Mouse (Mus musculus) adrenal gland, postnatal 10 days (tissue): ENCODE measurements around the gene Acvr1. TPM values are rescaled to one million over a fixed set of nuclear protein-coding genes. Genes with fewer than 3 reads are reported as not detected.

Experiments
- DNase-seq: peaks from one replicate; pipeline ENCODE4 v3.0.0; 2021; ENCODE audit warnings: mixed read lengths
- total RNA-seq, 2 experiments: library from RNA; stranded (reverse); gene quantifications; 2 replicates each; pipeline ENCODE4 v1.2.3; 2021

Acvr1 gene
- total RNA-seq, 2 experiments from 2014 or later = 36.2 to 46.4 TPM

DNA sequence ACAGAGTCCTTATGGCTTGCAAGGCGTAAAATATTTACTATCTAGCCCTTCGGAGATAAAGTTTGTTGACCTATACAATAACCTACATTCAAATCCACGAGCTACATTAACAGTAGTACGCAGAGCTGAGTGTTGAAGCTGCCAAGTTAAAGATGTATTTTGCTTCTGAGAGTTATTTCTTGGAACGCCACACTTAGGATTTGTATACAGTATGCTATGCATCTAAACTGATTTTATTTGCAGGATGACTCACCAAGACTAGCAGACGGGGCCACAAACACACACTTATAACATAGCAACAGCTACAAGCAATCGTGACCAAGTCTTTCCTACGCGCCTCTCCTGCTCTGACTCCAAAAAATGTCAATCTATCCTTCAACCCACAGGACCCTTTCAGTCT, 46.2 kb downstream of the Acvr1 start:
- no peak for DNase-seq

GRCm38 (mm10) chr2:58518517-58518916, 48.4 kb downstream of the Acvr1 start:
- no peak for DNase-seq

- no peak for DNase-seq
Observed at GRCm38 (mm10) chr2:58516920-58517319, 50.0 kb downstream of the Acvr1 start.

- DNase-seq = no peak
Observed at GRCm38 (mm10) chr2:58516000-58516399, 51.0 kb downstream of the Acvr1 start.

GRCm38 (mm10) chr2:58514489-58514888, 52.5 kb downstream of the Acvr1 start:
- no peak for DNase-seq

- DNase-seq = no peak
Observed at GRCm38 (mm10) chr2:58513212-58513611, 53.7 kb downstream of the Acvr1 start.

- no peak for DNase-seq
Observed at GRCm38 (mm10) chr2:58510192-58510591, 56.8 kb downstream of the Acvr1 start.

DNA sequence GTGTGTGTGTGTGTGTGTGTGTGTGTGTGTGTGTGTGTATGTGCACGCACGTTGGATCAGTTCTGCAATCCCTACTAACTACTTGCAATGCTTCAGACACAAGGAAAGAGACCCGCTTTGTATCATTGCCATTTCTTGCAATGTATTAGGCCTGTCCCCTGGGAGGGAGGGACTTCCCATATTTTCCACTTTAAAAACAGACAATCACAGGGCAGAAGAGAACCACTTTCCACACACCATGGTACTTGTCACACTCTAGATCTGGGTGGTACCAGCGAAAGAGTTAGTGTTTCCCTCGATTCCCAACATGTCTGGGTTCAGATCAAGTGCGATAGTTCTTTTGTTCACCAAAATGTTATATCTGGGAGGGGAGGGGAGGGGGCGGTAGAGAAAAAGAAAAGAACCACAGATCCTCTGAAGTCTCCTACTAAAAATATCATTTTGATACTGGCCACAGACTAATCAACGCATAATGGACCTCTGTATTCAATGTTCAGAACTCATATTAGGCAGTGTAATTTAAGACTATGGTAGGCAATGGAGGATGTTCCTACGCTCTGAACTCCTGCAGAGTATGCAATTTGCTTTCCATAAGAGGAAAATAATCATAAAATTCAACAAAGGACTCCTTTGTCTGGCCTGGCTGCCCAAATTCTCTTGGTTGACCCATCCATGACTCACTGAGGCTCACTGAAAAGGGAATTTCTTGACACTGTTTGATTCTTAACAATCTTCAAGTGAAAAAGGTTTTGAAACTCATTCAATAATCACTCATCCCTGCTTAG, 61.5 kb downstream of the Acvr1 start:
- no peak for DNase-seq

DNA sequence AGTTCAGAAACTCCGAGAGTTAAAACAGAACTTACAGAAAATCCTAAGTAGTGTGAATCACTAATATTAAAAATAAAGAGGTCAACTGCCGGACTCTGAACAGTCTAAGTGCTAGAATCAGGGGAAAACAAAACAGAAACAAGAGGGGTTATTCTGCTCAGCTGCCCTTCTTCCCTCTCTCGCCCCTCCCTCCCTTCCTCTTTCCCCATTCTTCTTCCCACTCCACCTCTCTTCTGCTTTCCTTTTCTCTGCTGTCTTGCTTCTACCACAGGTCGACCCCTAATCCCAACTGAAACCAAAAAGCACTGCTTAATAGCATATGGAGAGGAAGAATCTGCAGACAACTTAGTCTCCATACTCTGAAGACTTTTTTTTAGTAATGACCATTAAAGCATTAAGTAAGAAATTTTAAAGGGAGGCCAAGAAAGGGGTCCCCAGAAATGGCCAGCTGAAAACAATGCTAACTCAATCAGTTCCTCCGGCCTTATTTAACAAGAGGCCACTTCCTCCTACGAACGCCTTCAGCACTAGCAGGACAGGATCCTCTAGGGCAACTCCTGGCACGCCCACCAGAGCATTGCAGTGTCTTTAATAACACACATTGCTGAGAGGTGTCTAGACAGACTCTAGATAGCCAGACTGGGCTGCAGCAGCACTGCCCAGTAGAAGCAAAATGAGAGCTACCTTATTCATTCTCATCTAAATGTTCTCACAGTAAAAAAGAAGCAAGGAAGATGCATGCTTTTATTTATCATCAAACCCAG, 70.1 kb downstream of the Acvr1 start:
- no peak for DNase-seq

DNA sequence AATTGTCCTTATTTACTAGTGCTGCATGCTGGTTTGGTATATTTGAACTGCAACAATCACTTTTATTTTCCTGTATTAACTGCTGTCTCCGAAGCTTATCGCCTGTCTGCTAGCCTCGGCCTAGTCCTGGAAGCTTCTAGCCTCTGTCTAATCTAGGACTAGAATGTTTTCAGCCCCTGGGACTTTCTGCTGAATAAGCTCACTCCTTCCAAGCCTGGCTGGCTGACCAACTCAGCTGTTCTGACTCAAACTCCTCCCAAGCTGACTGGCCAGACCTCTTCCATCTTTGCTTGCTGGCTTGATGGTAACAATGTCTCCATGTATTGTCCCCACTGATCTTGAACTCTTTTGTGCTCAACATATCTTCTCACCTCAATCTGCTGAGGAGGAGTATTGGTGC, 71.7 kb downstream of the Acvr1 start:
- DNase-seq = no peak

GRCm38 (mm10) chr2:58493685-58494635, 73.0 kb downstream of the Acvr1 start:
- no peak for DNase-seq

DNA sequence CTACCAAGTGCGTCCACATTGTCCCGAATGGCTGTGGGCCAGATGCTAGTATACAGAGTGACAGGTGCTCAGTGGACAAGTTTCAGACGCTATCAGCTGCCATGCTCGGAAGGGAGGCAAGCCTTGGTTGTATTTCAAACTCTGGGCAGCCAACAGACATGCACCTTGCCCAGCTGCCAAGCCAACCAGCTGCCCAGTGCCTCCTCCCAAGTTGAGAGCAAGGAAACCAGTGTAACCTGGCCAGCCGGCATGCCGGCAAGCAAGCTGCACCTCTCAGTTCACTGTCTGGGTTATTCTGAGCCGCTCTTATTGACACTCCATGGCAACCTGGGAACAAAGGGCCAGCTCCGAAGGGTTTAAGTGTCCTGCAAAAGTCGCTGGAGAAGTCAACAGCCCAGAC, 77.7 kb downstream of the Acvr1 start:
- DNase-seq = peak; percentile 19

GRCm38 (mm10) chr2:58488404-58488803, 78.6 kb downstream of the Acvr1 start:
- DNase-seq = no peak

GRCm38 (mm10) chr2:58487279-58487560, 79.7 kb downstream of the Acvr1 start:
- DNase-seq = peak; percentile 50

DNA sequence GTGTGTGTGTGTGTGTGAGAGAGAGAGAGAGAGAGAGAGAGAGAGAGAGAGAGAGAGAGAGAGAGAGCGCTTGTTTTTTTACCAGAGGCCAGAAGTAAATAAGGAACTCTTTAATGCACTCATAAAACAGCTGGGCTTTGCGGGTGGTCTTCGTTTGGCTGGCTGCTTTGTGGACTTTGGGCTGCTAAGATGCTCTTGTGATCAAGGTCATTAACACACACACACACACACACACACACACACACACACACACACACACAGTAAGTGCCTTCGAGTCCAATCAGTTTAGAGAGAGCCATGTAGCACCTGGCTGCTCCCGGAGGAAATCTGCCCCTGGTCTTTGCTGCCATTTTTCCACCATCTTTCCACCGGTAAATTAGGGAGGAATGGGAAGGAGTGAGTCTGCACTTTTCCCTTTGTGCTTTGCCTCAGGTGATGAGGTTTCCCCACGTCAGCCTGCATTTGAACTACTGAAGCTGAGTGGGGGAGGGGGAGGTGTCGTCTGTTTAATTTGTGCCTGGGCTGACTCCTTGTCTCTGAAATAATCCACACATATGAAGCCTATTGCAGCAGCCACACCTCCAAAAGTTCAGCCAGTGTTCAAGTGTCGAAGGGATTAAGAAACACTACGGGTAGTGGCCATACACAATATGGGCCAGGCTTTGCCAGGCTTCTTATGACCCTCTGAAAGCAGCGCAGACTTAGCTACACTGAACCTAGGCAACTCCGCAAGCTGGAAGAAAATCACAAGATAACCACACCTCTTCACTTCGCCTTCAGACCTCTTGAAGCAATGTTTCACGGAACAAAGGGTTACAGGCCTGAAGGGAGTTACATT, 80.3 kb downstream of the Acvr1 start:
- no peak for DNase-seq

- DNase-seq = no peak
Observed at GRCm38 (mm10) chr2:58485683-58486082, 81.3 kb downstream of the Acvr1 start.

GRCm38 (mm10) chr2:58485152-58485551, 81.8 kb downstream of the Acvr1 start:
- DNase-seq = peak; percentile 64

- DNase-seq = no peak
Observed at GRCm38 (mm10) chr2:58484284-58484965, 82.5 kb downstream of the Acvr1 start.

DNA sequence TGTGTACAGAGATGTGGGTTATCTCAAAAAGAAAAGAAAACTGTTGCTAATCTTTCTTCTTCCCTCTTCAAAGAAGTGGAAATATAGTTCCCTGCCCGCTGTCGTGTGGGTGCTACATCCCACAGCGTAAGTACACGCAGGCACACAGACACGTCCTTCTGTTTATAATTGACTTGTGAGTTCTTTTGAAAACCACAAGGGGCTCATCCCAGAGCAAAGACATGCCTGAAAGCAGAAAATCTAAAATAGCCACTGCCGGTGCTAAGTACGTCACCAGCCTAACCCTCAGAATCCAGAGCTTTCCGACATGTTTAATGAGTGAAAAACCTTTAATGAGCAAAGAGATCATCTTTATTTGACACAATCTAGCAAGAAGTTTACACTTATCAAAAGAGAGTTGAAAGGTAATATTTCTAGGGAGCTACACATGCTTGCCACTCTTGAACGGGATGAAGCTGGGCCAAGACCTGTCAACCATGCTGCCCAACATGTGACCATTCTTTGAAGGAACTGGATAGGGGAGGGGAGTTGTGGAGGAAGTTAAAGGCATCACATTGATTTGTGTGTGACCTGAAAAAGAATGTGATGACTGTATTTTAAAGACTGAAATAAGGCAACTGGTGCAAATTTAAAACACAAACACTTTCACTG, 85.4 kb downstream of the Acvr1 start:
- no peak for DNase-seq

GRCm38 (mm10) chr2:58480764-58481163, 86.2 kb downstream of the Acvr1 start:
- DNase-seq = peak; percentile 22

- no peak for DNase-seq
Observed at GRCm38 (mm10) chr2:58479536-58479935, 87.4 kb downstream of the Acvr1 start.
